Mouse (Mus musculus): ENCODE data around the gene Hadh. TPM values are rescaled to one million over a fixed set of nuclear protein-coding genes. Genes with fewer than 3 reads are reported as not detected.

Gene Hadh
- polyA plus RNA-seq, 1 experiment from 2014 or later = 86.0 TPM

GRCm38 (mm10) chr3:131263766-131264486 lies 8.0 kb downstream of the Hadh start:
- Histone ChIP-seq H3K27me3 (ENCODE audit: low read depth, poor library complexity, severe bottlenecking) (no peaks in the 10 kb centered on the region), H3K4me3 (no peak overlapping the region), H3K27ac (no peak overlapping the region), H3K36me3 (peaks cover 45% of the 10 kb centered on the region), H3K4me1 (0 out of 2 replicates have a peak, but pooled peaks cover 5% of the 10 kb centered on the region), H3K9me3 (replicated peaks) (no peaks in the 10 kb centered on the region)
- WGBS = 88% methylated on average over 15 of the region's 15 CpGs
- DNase-seq (ENCODE audit: low spot score) = no peak

GRCm38 (mm10) chr3:131260418-131260817 lies 11.5 kb downstream of the Hadh start:
- WGBS = 96% methylated on average over 6 of the region's 6 CpGs
- H3K36me3 ChIP-seq = peaks cover 41% of the 10 kb centered on the region
- no peaks in the 10 kb centered on the region for H3K4me1 ChIP-seq
- H3K27me3 ChIP-seq (ENCODE audit: low read depth, poor library complexity, severe bottlenecking) = no peaks in the 10 kb centered on the region
- no peak overlapping the region for H3K27ac ChIP-seq
- no peak overlapping the region for H3K4me3 ChIP-seq
- no peaks in the 10 kb centered on the region for H3K9me3 ChIP-seq (replicated peaks)
- DNase-seq (ENCODE audit: low spot score) = no peak

- no peaks in the 10 kb centered on the region for H3K27me3 ChIP-seq (ENCODE audit: low read depth, poor library complexity, severe bottlenecking)
- no peak for DNase-seq (ENCODE audit: low spot score)
- no peaks in the 10 kb centered on the region for H3K9me3 ChIP-seq (replicated peaks)
- H3K4me1 ChIP-seq = no peaks in the 10 kb centered on the region
- 96% methylated on average over 9 of the region's 9 CpGs for WGBS
- peaks cover 38% of the 10 kb centered on the region for H3K36me3 ChIP-seq
- no peak overlapping the region for H3K27ac ChIP-seq
- no peak overlapping the region for H3K4me3 ChIP-seq
Measured at GRCm38 (mm10) chr3:131259392-131259965, 12.4 kb downstream of the Hadh start.

GRCm38 (mm10) chr3:131258921-131259320 lies 13.0 kb downstream of the Hadh start:
- WGBS = 91% methylated on average over 3 of the region's 3 CpGs
- Histone ChIP-seq H3K4me3 (no peak overlapping the region), H3K27me3 (ENCODE audit: low read depth, poor library complexity, severe bottlenecking) (no peaks in the 10 kb centered on the region), H3K9me3 (replicated peaks) (no peaks in the 10 kb centered on the region), H3K27ac (no peak overlapping the region), H3K4me1 (no peaks in the 10 kb centered on the region), H3K36me3 (peaks cover 41% of the 10 kb centered on the region)
- no peak for DNase-seq (ENCODE audit: low spot score)

GRCm38 (mm10) chr3:131255399-131255981 lies 16.4 kb downstream of the Hadh start:
- DNase-seq (ENCODE audit: low spot score) = no peak
- 90% methylated on average over 3 of the region's 3 CpGs for WGBS
- peaks cover 5% of the 10 kb centered on the region; the same call in 1 of the 2 replicates for H3K4me1 ChIP-seq
- no peak overlapping the region for H3K4me3 ChIP-seq
- H3K27ac ChIP-seq = no peak overlapping the region
- H3K36me3 ChIP-seq = peaks cover 19% of the 10 kb centered on the region
- no peaks in the 10 kb centered on the region for H3K9me3 ChIP-seq (replicated peaks)
- no peaks in the 10 kb centered on the region for H3K27me3 ChIP-seq (ENCODE audit: low read depth, poor library complexity, severe bottlenecking)

GRCm38 (mm10) chr3:131254991-131255390 lies 16.9 kb downstream of the Hadh start:
- Histone ChIP-seq H3K36me3 (peaks cover 17% of the 10 kb centered on the region), H3K27me3 (ENCODE audit: low read depth, poor library complexity, severe bottlenecking) (no peaks in the 10 kb centered on the region), H3K9me3 (replicated peaks) (no peaks in the 10 kb centered on the region), H3K4me1 (peaks cover 5% of the 10 kb centered on the region; the same call in 1 of the 2 replicates), H3K4me3 (no peak overlapping the region), H3K27ac (no peak overlapping the region)
- no peak for DNase-seq (ENCODE audit: low spot score)
- 94% methylated on average over 4 of the region's 4 CpGs for WGBS

GRCm38 (mm10) chr3:131251601-131252000 lies 20.3 kb downstream of the Hadh start:
- 93% methylated on average over 7 of the region's 7 CpGs for WGBS
- peaks cover 8% of the 10 kb centered on the region; the same call in 1 of the 2 replicates for H3K4me1 ChIP-seq
- H3K4me3 ChIP-seq = no peak overlapping the region
- no peak overlapping the region for H3K27ac ChIP-seq
- no peak for DNase-seq (ENCODE audit: low spot score)
- no peaks in the 10 kb centered on the region for H3K27me3 ChIP-seq (ENCODE audit: low read depth, poor library complexity, severe bottlenecking)
- no peaks in the 10 kb centered on the region for H3K9me3 ChIP-seq (replicated peaks)
- peaks cover 42% of the 10 kb centered on the region for H3K36me3 ChIP-seq

- DNase-seq (ENCODE audit: low spot score) = no peak
- H3K27me3 ChIP-seq (ENCODE audit: low read depth, poor library complexity, severe bottlenecking) = no peaks in the 10 kb centered on the region
- 88% methylated on average over 13 of the region's 13 CpGs for WGBS
- H3K9me3 ChIP-seq (replicated peaks) = no peaks in the 10 kb centered on the region
- H3K36me3 ChIP-seq = peaks cover 43% of the 10 kb centered on the region
- no peak overlapping the region for H3K4me3 ChIP-seq
- H3K4me1 ChIP-seq = peaks cover 8% of the 10 kb centered on the region; the same call in 1 of the 2 replicates
- H3K27ac ChIP-seq = no peak overlapping the region
Measured at GRCm38 (mm10) chr3:131250978-131251377, 20.9 kb downstream of the Hadh start.

GRCm38 (mm10) chr3:131250283-131250682 lies 21.6 kb downstream of the Hadh start:
- H3K4me3 ChIP-seq = no peak overlapping the region
- H3K4me1 ChIP-seq = peaks cover 10% of the 10 kb centered on the region
- peaks cover 44% of the 10 kb centered on the region for H3K36me3 ChIP-seq
- H3K9me3 ChIP-seq (replicated peaks) = no peaks in the 10 kb centered on the region
- no peak overlapping the region for H3K27ac ChIP-seq
- no peak for DNase-seq (ENCODE audit: low spot score)
- 88% methylated on average over 2 of the region's 2 CpGs for WGBS
- H3K27me3 ChIP-seq (ENCODE audit: low read depth, poor library complexity, severe bottlenecking) = no peaks in the 10 kb centered on the region

GRCm38 (mm10) chr3:131248444-131248843 lies 23.5 kb downstream of the Hadh start:
- H3K4me1 ChIP-seq = peaks cover 29% of the 10 kb centered on the region
- H3K36me3 ChIP-seq = peaks cover 34% of the 10 kb centered on the region
- 92% methylated on average over 10 of the region's 10 CpGs for whole genome bisulfite sequencing
- no peak for DNase-seq (ENCODE audit: low spot score)
- H3K9me3 ChIP-seq (replicated peaks) = no peaks in the 10 kb centered on the region
- H3K27me3 ChIP-seq (ENCODE audit: low read depth, poor library complexity, severe bottlenecking) = no peaks in the 10 kb centered on the region
- 0 out of 2 replicates have a peak overlapping the region, but pooled peaks have one; percentile 19 for H3K27ac ChIP-seq
- H3K4me3 ChIP-seq = no peak overlapping the region

GRCm38 (mm10) chr3:131247851-131248250 lies 24.1 kb downstream of the Hadh start:
- Histone ChIP-seq H3K4me1 (peaks cover 34% of the 10 kb centered on the region), H3K27me3 (ENCODE audit: low read depth, poor library complexity, severe bottlenecking) (no peaks in the 10 kb centered on the region), H3K27ac (no peak overlapping the region), H3K4me3 (no peak overlapping the region), H3K9me3 (replicated peaks) (no peaks in the 10 kb centered on the region), H3K36me3 (peaks cover 34% of the 10 kb centered on the region)
- no peak for DNase-seq (ENCODE audit: low spot score)
- WGBS = 90% methylated on average over 5 of the region's 5 CpGs

- Histone ChIP-seq H3K9me3 (replicated peaks) (no peaks in the 10 kb centered on the region), H3K27ac (no peak overlapping the region), H3K36me3 (peaks cover 38% of the 10 kb centered on the region), H3K27me3 (ENCODE audit: low read depth, poor library complexity, severe bottlenecking) (no peaks in the 10 kb centered on the region), H3K4me1 (peaks cover 39% of the 10 kb centered on the region), H3K4me3 (no peak overlapping the region)
- no peak for DNase-seq (ENCODE audit: low spot score)
- WGBS = 83% methylated on average over 6 of the region's 6 CpGs
Measured at GRCm38 (mm10) chr3:131247447-131247846, 24.5 kb downstream of the Hadh start.

GRCm38 (mm10) chr3:131246579-131247046 lies 25.3 kb downstream of the Hadh start:
- Histone ChIP-seq H3K27ac (no peak overlapping the region), H3K9me3 (replicated peaks) (no peaks in the 10 kb centered on the region), H3K4me3 (no peak overlapping the region), H3K27me3 (ENCODE audit: low read depth, poor library complexity, severe bottlenecking) (no peaks in the 10 kb centered on the region), H3K4me1 (peaks cover 39% of the 10 kb centered on the region), H3K36me3 (peaks cover 45% of the 10 kb centered on the region)
- no peak for DNase-seq (ENCODE audit: low spot score)
- 89% methylated on average over 8 of the region's 8 CpGs for WGBS

Measured in limb, embryonic 10.5 days (tissue).